Mouse (Mus musculus) cerebellum, postnatal 25 days (tissue): ENCODE data around the gene Kcnj11.
A peak's percentile ranks its signal among the peaks of the same experiment; 100 is the strongest.

Experiments
- DNase-seq, 2 experiments: peaks; one replicate each; pipeline ENCODE4 v3.0.0; 2021; ENCODE audit warnings: mixed read lengths in 2 of 2

The Kcnj11 gene

GRCm38 (mm10) chr7:46103771-46104170 lies 3.2 kb upstream of the Kcnj11 start:
- DNase-seq, result no peak

GRCm38 (mm10) chr7:46103075-46103591 lies 2.6 kb upstream of the Kcnj11 start:
- peak; percentile 63 to 80 for DNase-seq

- DNase-seq, result peak; percentile 48 to 52
Observed at GRCm38 (mm10) chr7:46099682-46100081, 882 bp downstream of the Kcnj11 start.

DNA sequence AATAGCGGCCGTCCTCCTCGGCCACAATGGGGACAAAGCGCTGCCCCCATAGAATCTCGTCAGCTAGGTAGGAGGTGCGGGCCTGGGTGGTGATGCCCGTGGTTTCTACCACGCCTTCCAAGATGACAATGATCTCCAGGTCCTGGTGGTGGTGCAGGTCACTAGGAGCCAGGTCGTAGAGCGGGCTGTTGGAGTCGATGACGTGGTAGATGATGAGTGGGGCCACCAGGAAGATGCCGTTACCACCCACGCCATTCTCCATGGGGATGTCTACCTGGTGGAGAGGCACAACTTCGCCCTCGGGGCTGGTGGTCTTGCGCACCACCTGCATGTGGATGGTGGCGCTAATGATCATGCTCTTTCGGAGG lies 1.7 kb downstream of the Kcnj11 start:
- DNase-seq, result no peak

DNA sequence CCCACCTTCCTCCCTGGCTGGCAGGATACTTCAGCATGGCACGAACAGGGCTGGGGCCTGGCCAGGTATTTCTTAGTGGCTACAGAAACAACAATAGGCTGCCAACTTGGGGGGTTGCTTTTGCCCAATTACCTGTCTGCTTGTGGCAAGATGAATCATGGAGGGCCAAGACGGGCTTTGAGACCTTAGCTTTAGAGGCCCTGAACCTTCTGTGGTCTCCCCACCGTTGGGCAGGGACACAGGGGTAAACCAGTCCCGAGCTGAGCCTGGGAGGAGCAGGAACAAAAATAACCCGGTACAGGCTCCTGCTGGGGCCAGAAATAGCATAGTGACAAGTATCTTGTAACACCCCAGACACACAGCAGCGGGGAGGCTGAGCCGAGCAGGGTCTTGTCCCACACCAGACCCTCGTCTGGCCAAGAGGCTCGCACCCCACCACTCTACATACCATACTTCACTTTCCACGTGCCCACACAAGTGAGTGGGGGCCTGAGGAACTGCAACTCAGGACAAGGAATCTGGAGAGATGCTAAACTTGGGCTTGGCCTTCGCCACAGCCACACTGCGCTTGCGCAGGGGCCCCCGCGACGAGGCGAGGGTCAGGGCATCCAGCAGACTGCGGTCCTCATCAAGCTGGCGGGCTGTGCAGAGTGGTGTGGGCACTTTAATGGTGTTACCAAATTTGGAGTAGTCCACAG lies 2.2 kb downstream of the Kcnj11 start:
- DNase-seq, result peak; percentile 75 to 77

DNA sequence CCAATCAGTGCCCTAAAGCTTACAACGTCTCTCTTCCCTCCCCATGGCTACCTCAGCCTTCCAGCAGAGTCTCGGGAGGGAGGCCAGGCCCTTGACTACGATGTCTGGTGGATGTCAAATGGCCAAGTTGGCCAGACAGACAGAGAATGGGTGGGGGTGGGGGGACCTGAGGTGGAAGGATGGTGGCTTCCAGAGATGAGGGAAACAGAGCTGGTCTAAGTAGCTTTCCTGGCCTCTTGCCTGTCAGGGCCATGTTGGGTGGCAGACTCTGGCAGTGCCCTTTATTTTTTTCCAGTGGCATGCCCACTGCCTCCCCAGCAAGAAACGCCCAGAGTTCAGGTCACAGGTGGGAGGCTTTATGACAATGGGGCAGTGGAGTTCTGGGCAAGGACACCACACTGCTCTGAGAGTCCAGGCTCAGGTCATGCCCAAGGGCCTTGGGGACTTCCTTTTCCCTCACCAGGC lies 3.2 kb downstream of the Kcnj11 start:
- peak; percentile 43 to 44 for DNase-seq

DNA sequence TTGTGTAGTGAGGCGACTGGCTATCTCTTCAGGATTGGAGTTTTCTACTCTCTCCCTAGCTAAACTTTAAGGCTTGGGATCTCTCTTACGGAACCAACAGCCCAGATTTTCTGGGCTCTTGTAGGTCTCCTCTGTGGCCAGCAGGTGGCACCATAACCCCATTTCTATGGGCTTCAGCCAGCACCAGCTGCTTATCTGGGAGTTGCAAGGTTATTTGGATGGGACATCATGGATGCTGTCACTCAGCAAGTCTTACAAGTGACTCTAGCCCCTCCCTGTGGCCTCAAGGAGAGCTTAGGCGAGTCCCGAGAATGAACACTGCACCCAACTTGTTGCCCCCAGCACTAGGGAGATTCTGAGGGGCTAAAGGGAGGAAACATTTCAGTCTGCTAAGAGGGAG lies 4.4 kb downstream of the Kcnj11 start:
- DNase-seq, result peak; percentile 79 to 84

- DNase-seq, result no peak
Observed at GRCm38 (mm10) chr7:46092803-46093202, 7.8 kb downstream of the Kcnj11 start.

- no peak for DNase-seq
Observed at GRCm38 (mm10) chr7:46088241-46088640, 12.3 kb downstream of the Kcnj11 start.

- DNase-seq, result no peak
Observed at GRCm38 (mm10) chr7:46086378-46086777, 14.2 kb downstream of the Kcnj11 start.

DNA sequence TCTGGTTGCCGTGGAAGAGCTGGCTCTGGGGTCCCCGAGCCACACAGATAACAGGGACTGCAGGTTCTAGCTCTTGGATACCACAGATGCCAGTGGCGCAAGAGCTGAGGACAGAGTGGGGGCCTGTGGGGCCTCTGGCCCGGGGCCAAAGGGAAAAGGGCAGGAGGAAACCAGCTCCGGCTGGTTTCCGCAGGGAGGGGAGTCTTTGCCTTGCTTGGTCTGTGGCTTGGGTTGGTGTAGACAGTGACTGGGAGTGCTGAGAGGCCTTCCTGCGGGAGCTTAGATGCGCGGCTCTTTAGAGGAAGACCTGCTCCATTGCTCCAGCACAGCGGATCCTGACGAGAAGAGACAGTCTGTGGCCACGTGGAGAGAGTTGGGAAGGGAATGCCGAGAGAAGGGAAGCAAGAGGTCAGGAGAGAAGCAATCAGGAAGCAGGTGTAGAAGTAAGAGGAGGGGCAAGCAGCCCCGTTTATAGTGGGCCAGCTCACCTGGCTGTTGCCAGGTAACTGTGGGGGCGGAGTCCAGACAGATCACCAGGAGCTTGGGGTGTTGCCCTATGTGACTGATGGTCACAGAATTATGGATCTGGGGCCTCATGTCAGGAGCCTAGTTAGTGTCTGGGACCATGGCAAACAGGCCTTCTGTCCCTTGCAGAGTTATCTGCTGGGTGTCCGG lies 15.6 kb downstream of the Kcnj11 start:
- DNase-seq, result peak in 1 of 2 experiments; percentile 54

- no peak for DNase-seq
Observed at GRCm38 (mm10) chr7:46084024-46084423, 16.5 kb downstream of the Kcnj11 start.

DNA sequence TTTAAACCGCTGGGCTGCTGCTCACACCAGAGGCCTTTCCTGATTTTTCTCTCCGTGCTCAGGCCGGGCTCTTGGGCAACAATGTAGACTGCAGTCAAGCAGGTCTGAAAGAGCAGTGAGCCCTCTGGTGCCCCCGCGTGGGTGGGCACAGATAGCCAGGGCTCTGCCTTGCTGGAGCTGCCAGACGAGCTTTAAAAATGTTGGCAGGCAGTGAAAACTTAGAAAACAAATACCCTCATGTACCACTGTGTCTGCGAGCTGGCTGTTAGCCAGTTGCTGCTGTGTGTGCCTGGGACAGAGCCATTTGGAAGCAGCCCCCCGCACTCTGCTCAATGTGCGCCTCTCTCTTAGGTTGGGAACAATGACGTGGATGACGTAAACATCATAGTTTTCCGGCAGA lies 22.9 kb downstream of the Kcnj11 start:
- DNase-seq, result no peak

GRCm38 (mm10) chr7:46076844-46077243 lies 23.7 kb downstream of the Kcnj11 start:
- DNase-seq, result no peak

GRCm38 (mm10) chr7:46068831-46069230 lies 31.7 kb downstream of the Kcnj11 start:
- DNase-seq, result no peak

GRCm38 (mm10) chr7:46063296-46063695 lies 37.3 kb downstream of the Kcnj11 start:
- no peak for DNase-seq

DNA sequence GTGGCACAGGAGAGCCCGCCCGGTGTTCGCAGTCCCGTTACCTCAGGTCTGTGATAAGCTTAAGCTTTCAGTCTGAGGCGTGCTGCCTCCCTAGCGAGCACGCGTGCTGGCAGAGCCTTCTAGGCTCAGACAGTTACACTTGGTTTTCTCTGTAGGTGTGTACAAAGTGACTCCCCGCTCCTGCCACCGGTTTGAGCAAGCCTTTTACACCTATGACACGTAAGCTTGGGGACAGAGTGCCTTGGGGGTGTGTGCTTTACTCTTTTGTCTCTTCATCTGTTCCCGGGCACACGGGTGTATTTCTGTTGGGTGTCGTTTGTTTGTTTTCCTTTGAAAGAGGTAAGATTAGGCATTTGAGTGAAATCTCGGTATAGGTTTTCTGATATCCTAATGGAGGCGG lies 39.0 kb downstream of the Kcnj11 start:
- no peak for DNase-seq

- DNase-seq, result no peak
Observed at GRCm38 (mm10) chr7:46060688-46061087, 39.9 kb downstream of the Kcnj11 start.

- DNase-seq, result peak in 1 of 2 experiments; percentile 14
Observed at GRCm38 (mm10) chr7:46058882-46059281, 41.7 kb downstream of the Kcnj11 start.

GRCm38 (mm10) chr7:46053566-46053965 lies 47.0 kb downstream of the Kcnj11 start:
- DNase-seq, result no peak

DNA sequence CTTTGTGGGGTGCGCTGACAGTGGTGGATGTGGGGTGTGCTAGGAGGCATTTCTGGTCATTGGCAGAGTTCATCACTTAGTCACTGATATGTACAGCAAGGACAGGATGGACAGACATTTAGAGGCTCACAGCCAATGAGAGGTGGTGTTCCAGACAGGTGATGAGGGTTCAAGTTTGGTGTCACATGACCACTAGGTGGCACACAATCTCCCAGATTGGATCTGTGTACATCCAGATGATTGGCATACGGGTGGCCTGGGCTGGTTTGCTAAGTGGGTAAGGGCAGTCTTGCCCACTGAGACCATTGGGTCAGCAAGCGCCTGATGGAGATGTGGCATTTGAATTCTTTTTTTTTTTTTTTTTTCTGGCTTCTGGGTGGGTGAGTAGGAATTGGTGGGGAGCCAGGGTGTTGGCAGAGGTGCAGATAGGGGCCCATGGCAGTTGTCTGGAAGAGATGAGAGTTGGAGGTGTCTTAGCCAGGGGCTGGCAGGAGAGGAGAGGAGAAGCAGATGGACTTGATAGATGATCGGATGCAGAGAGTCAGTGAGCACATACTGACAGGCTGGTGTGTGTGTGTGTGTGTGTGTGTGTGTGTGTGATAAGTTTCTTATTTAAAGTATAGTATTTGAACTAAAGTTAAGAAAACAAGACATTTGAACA lies 48.3 kb downstream of the Kcnj11 start:
- peak in 1 of 2 experiments; percentile 55 for DNase-seq

DNA sequence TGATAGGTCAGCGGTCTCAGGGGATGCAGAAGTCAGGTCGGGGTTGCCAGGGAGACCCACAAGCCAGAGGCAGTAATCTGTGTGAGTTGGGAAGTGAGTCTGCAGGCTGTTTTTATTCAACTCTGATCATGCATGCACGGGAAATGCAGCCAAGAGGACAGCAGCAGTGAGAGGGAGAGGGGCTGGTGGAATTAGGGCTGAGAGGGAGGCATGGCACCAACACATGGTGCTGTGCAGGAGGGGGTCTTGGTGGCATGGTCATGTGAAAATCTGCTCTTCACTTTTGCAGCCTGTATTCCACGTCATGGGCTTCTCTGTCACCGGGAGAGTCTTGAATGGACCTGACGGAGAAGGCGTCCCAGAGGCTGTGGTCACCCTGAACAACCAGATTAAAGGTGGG lies 50.6 kb downstream of the Kcnj11 start:
- DNase-seq, result no peak

GRCm38 (mm10) chr7:46047873-46048562 lies 52.5 kb downstream of the Kcnj11 start:
- DNase-seq, result no peak
